Mouse (Mus musculus): Measurements from ENCODE around the gene Mrpl24.

DNA sequence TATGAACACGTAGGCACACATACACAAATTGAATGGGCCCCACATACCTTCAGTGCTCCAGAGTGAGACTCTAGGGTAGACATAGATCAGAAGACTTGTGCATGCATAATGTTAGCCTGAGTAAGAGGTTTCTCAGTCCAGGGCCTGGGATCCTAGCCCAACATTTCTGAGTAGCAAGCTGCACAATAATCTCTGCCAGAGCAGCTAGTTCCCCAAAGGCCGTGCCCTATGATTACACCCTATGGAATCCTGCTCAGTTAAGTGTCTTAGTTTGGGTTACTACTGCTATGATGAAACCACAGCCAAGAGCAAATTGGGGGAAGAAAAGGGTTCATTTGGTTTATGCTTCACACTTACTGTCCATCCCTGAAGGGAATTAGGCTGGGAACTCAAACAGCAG is 23.2 kb downstream of the Mrpl24 start:
- TF ChIP-seq GATA1 (IDR thresholded peaks at IDR 0.05; ENCODE audit: low read length), result no peak
- no peak for TF ChIP-seq TAL1 (IDR thresholded peaks at IDR 0.05; ENCODE audit: low read length)
